Mouse (Mus musculus) urinary bladder, adult 2 months (tissue): ENCODE results near the gene Fcho1. TPM values are rescaled to one million over a fixed set of nuclear protein-coding genes. Genes with fewer than 3 reads are reported as not detected.
"Not testable (repeated sequence)": the region's sequence is repeated elsewhere in the genome, so short reads cannot be mapped to it uniquely, and the experiment has no call there.

ENCODE experiments used
- DNase-seq: peaks from one replicate; pipeline ENCODE4 v3.0.0; 2022; ENCODE audit warnings: low spot score
- polyA plus RNA-seq: library from polyadenylated mRNA; depleted of rRNA; stranded (reverse); fragments of >200 nt; gene quantifications from 2 replicates; pipeline ENCODE4 v1.2.3, GENCODE M21; 2012

Fcho1 gene
- polyA plus RNA-seq, 1 experiment, result 5.3 TPM

DNA sequence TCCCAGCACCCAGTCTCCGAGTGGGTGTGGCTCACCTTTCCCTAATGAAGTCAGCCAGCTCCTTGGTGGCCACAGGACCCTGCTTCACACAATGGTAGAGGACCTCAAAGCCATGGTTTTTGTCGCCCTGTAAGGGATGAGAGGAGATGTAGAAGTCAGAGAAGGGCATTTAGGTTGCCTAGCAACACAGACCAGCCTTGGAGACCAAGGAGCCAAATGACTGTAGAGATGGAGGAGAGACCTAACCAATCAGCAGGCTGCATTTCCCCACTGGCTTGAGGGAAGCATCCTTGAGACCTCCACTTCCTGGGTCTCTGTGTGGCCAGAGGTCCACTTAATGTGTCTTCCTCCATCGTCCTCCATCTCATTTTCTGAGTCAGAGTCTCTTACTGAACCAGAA, 7.3 kb downstream of the Fcho1 start:
- no peak for DNase-seq

DNA sequence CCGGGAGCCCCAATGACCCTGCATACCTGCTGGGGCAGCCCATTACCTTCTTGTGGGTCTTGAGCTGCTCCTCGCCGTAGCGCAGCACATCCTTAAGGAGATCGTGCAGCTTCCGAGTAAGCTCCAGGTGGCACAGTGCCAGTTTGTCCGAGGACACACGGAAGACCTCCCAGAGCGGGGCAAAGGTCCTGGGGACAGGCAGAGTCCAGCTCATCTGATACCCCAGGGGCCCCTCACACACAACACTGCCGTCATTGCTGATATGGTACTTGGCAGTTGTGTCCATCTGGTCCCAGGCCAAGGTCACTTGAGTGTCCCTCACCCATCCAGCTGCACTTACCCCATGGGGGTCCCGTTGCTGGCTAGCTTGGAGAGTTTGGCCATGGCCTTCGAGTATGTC, 8.4 kb downstream of the Fcho1 start:
- DNase-seq, result no peak

DNA sequence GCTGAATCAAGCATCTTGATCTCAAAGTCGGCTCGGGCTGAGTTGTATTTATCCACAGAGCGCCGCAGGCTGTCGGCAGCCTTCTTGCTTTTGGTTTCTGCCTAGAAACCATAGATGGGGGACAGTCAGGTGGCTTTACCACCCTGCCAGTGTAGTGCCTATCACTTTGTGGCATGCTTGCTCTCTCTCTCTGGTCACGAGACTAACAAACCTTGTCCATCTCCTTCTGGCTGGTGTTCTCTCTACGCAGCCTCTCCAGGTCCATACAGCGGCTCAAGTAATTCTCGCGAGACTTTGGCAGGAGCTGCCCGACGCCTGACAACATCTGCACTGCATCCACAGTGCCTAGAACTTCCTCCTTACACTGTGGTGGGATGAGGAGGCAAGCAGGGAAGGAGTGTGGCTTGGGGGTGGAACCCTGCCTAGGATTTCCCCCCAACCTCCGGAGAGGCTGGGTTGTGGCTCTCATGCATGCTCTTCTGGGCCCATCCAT, 8.9 kb downstream of the Fcho1 start:
- DNase-seq, result no peak

DNA sequence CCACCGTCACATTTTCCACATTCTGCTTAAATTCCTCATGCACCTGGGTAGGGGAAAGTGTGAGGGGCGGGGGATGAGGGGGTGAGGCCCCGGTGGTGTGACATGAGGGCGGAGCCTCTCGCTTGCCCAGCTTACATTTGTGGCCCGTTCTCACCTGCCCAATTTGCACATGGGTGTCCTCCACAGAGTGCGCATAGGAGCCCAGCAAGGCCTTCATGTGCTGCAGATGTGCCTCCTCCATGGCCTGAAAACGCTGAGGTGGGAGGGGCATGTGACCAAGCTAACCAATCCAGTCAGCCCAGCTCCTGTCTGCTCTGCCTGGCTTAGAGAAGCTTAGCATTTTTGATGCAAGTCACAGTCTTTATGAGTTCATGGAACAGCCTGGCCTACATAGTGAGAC, 10.0 kb downstream of the Fcho1 start:
- no peak for DNase-seq

DNA sequence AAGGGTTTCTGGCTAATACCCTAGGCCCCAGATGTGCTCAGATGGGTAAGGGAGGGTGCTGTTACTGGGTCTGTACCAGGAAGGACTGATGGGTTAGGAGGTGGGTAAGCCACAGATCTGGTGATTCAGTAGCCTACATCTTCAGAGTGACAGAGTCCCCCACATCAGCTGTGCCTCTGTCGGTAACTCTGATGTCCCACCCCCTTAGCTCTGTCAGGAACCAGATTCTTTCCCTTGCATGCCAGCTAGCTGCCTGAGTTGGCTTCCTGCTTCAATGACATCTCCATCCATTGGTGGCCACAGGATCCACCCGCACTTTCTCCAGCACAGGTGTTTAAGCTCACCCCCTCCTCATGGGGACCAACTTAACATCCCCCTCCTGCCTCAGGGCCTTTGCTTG, 13.9 kb downstream of the Fcho1 start:
- no peak for DNase-seq

DNA sequence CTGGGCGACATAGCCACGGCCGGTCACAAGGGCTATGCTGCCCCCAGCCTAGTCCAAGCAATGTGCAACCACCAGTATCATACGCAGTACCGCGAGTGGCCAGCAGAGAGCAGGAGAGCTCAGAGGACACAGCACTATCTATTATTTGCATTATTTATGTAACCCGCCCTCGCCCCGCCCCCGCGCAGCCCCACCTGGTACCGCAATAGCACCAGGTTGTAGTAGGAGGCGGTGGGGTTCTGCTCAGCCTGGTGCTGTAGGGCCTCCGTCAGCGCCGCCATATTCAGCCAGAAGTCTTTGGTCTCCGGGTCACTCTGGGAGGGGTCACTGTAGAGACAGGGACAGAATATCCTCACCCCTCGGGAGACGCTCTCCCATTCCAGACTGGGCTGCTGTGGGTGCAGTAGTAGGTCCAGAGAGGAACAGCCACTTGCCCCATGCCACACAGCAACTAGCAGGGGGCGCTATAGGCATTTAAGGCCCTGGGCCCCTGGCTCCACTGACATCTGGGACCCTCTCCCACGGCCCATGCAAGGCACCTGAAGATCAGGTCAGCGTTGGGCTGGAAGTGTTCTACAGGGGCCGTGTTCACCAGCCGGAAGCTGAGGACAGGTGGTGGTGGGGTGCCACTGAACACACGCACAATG, 15.6 kb downstream of the Fcho1 start:
- DNase-seq, result peak; percentile 62

DNA sequence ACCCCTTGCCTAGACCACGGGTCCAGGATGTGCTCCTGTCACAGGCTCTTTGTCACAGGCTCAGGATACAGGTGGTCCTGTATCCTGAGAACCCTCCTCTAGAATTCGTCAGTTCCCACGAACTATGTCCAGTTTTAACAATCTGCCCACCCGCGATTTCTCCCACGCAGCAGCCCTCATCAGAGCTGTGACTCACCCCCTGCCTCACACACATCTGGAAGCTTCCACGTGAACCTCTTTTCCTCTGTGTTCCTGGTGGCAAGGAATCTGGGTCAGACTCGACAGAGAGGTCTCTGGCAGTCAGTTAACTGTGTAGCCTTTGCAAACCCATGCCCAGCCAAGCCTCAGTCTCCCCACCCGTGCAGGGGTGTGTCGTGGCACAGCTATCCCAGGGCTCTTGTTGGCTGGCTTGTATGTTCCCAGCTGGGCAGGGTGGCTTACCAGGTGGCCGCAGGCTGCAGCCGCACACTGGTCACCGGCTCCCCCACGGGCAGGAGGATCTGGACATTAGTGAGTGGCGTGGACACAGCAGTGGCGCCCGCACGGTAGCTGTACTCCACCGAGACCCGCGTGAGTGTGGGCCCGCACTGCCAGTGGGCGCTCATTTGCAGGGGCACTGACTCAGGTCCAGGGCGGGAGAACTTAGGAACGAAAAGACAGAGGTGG, 16.2 kb downstream of the Fcho1 start:
- no peak for DNase-seq

DNA sequence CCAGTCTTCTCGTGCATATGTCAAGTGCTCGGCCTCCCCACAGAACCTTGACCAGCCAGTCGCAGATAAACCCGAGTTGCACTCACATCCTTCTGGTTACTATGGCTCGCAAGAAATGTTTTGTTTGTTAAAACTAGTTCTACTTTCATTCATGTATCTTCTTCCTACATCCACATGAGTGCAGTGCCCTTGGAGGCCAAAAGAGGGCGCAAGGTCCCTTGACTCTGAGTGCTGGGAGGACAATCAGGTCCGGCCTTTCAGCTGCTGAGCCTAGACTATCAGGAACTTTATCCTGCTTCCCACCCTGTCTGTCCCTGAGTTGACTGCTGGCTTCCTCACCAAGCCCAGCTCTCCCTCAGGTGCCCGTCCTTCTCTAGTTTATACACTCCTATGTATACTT, 17.6 kb downstream of the Fcho1 start:
- no peak for DNase-seq

DNA sequence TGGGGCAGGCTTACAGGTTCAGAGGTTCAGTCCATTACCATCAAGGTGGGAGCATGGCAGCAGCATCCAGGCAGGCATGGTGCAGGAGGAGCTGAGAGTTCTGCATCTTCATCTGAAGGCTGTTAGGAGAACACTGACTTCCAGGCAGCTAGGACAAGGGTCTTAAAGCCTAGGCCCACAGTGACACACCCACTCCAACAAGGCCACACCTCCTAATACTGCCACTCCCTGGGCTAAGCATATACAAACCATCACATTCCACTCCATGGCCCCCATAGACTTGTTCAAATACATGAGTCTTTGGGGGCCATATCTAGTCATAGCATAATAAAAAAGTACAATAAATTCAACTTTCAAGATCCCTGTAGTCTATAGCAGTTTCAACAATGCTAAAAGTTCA, 22.1 kb downstream of the Fcho1 start:
- not testable (repeated sequence) for DNase-seq

DNA sequence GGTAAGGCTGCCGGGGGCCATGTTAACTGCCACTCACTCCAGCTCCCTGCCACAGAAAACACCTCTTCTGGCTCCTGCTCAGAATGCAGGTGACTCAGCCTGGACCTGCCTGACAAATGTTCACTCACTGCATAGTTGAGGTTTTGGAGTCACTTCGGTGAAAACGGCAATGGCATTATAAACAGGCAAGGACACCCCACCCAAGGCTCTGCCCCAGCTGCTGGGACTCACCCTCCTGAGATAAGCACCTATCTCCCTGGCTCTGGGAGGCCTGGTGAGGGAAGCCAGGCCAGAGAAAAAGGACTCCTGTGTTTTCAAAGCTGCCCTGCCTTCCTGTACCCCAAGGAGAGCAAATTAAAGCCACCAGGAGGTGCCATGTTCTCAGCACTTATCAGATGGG, 22.6 kb downstream of the Fcho1 start:
- DNase-seq, result no peak

DNA sequence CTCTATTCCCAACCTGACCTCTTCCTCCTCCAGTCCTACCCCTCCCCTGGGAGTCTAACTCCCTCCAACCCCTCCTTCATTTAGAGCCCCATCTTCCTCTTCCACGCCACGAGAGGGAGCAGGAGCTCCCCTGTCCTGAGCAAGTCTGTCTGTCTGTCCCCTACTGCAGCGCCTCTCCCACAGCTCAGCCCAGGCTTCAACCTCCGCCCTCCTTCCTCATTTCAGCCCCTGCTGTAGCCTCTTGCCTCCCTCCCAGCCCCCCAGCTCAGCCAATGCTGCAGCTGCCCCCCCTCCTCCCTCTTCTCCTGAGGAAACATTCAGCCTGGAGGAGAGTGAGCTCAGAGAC, 23.5 kb downstream of the Fcho1 start:
- no peak for DNase-seq

DNA sequence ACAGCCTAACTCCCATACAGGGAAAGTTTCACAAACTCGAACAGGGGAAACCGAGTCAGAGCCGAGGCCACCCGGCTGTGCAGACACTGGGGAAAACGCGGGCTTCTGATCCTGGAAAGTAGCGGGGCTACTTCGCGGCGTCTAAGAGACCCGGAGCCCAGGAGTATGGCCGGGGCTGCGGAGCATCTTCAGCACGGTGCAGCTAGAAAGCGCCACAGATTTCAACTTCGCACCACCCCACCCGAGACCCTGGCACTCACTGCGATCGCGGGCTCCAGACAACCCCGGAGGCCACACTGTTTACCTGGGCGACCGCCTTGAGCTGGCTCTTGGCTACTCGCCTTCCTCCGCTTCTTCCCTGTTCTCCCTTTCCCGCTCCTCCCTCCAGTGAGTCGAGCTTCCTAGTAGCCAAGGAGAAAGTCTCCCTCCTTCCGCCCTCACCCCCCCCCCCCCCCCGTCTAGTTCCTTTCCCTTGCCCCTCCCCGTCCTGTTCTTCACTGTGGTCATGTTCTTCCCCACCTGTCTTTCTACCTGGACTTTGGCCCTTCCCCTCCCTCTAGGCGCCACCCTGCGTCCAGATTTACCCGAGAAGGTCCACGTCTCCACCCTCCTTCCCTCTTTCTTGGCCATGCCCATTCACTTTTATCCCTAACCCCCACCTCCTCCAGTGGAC, 24.0 kb downstream of the Fcho1 start, which contains the start of gene B3gnt3:
Gene B3gnt3 (minus strand): TSS at position 376 of the 673 bp plus-strand sequence.
- DNase-seq, result no peak

DNA sequence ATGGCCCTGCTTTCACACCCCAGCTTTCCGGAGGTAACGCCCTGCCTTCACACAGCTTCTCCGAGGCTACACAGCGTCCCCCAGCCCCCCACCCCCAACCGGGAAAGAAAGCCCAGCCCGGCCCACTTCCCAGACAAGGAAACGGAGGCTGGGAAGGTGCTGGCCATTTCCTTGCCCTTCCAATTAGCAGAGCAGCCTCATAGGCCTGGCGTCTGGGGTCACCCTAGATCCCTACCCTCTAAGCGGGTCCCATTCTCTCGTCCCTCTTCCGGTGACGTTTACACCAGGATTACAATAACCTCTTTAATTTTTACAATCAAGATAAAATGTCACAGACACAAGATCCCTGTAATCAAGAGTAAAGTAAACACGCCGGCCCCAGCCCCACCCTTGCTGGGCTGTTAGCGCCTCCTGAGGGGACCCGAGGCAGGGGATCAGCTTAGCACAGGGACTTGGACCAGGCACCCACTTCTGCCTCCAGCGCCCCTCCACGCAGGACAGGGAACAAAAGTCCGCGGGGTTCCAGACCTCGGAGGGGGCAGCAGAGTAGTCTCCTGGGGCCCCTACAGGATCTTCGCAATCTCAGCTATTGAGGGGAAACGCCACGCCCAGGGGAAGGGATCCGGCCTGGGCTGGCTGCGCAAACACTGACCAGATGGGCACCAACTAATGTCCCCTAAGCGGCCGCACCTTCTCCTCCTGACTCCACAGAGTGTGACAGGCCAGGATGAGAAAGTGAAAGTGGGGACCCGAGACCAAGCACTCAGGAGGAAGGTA, 24.8 kb downstream of the Fcho1 start:
- no peak for DNase-seq

DNA sequence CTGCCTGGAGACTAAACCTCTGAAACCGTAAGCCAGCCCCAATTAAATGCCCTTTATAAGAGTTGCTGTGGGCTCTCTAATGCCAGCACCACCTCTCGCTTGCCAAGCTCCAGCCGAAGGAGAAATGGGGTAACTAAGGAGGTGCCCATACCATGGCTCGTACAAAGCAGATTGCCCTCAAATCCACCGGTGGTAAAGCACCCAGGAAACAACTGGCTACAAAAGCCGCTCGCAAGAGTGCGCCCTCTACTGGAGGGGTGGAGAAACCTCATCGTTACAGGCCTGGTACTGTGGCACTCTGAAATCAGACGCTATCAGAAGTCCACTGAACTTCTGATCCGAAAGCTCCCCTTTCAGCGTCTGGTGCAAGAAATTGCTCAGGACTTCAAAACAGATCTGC, 30.1 kb downstream of the Fcho1 start:
- DNase-seq, result not testable (repeated sequence)

DNA sequence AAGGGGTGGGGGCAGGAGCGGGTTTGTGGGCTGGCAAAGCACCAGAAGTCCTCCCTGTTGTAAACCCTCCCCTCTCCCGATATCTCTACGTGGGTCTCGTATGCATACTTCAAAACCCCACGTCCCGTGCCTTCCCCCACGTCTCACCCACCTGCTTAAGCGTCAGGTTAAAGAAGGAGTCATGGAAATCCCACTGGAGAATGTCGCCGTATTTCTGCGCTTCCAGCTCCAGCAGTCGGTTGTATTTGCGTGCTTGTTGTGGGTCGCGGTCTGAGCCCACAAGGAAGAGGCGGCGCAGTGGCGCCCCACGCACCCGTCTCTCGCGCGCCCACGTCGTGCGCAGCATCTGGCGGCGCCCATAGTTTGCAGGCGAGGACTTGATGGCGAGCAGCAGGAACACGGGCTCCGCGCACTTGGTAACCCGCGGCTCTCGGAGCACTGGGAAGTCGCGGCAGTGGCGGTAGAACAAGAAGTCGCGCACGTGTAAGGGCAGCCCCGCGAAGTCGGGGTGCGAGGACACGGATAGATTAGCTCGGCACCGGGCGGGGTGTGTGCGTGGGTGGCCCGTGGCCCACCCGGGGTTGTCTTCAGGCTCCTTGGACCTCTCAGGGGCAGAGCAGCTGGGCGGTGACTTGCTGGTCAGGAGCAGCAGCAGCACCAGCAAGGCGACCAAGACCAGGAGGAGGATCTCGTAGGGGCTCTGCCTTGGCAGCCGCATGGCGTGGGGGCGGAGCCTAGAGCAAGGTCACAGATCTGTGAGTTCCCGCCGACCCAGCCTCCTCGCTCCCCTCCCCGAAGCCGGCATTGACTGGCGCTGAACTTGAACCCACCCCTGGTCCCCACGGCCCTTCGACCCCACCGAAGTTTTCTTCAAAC, 32.1 kb downstream of the Fcho1 start:
- DNase-seq, result no peak

DNA sequence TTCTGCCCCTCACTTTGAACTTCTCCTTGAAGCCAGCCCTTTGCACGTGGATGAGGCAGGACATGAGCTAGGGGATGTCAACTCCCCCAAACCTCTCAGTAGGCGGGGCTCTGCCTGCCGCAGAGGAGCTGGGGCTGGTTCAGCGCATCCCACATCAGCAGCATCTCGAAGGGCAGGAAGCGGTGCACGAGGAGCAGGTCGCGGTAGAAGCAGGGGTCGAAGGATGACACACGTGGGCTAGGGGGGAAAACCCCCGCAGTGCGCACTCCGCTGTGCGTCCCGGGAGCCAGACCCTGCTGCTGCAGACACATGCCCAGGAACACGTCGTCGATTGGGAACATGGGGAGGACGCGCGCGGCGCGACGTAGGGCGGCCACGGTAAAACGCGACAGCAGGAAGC, 33.0 kb downstream of the Fcho1 start:
- no peak for DNase-seq

DNA sequence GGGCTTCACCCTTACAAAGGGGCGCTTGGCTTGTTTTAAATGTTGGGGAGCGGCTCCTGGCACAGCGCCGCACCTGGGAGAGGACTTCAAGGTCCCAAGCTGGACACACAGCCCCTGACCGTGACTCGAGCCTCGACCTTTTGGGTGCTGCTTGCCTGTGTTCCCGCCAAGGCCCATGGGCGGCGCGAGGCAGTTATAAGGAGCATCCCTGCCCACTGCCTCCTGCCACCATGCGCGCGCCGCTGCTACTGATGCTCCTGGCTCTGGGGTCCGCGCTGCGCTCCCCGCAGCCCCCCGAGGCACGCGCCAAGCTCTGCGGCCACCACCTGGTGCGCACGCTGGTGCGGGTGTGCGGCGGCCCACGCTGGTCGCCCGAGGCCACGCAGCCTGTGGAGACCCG, 36.5 kb downstream of the Fcho1 start, which contains the start of gene Insl3:
Gene Insl3 (plus strand): TSS at position 187 of the 400 bp plus-strand sequence.
- no peak for DNase-seq

DNA sequence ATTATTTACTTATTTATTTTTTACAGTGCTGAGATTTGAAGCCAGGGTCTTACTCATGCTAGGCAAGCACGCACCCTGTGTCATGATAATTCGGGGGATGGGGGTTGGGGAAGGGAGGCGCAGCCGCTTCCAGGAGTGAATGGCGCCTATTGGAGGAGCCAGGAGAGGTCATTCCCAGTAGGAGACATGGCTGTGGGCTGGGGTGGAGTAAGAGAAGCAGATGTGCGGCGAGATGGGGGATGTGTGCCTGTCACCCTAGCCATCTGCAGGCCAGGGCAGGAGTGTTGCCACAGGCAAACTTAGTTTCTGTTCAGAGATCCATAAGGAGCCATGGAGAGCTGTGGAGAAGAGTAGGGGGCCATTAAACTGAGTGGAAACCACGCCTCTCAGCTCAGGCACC, 37.9 kb downstream of the Fcho1 start:
- no peak for DNase-seq

DNA sequence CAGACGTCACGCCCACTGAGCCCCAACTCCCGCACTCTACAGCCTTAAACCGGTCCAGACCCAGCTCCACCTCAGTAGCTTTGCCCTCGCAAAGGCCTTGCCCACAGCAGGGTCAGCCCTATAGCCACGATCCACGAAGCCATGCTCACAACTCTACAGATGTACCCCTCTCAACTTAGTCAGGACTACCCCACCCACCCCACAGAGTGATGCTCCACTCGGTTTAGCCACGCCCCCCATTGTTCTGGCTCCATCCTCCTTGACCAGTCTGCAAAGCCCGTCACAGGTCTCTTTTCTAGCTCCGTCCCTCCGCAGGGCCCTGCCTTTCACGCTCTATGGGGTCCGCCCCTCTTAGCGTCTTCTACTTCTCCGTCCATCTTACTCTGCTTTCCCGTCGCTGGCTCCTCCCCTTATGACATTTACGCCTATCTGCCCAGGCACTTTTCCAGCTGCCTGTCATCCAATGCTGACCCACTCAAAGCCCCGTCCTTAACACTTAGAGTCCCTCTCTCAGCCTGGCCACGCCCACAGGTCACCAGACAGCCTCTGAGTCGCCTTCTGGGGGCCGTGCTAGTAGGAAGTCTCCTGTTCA, 39.3 kb downstream of the Fcho1 start:
- no peak for DNase-seq

DNA sequence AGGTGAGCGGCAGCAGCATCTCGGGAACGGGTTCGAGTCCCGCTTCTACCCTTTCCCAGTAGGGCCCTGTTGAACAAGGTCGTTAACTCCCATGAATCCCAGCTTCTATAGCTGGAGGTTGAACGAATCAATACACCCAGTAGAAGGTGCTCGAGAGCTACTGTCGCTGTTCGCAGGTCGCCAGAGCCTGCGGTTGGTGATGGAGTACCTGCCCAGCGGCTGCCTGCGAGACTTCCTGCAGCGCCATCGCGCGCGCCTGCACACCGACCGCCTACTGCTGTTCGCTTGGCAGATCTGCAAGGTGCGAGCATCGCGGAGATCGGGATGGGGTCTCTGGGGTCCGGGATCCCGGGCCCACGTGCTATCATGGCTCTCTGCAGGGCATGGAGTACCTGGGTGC, 39.9 kb downstream of the Fcho1 start:
- DNase-seq, result no peak

DNA sequence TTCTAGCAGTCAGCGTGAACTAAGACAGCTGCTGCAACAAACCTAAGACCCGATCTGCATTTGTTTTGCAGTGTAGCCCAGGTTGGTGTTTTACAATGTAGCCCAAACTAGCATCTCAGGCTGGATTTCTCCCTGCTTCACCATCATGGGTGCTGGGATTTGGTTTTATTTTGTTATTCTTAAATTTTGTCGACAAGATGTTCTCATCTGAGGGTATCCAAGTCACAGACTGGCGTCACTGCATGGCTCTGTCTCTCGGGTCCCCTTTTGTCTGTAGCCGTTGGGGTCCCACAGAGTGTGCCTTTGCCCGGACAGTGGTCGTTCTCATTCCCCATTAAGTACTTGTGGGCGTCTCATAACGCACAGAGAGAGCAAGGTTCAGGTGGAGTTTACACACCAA, 40.8 kb downstream of the Fcho1 start:
- no peak for DNase-seq
